Mouse (Mus musculus): ENCODE measurements around the gene Cwc27.

DNA sequence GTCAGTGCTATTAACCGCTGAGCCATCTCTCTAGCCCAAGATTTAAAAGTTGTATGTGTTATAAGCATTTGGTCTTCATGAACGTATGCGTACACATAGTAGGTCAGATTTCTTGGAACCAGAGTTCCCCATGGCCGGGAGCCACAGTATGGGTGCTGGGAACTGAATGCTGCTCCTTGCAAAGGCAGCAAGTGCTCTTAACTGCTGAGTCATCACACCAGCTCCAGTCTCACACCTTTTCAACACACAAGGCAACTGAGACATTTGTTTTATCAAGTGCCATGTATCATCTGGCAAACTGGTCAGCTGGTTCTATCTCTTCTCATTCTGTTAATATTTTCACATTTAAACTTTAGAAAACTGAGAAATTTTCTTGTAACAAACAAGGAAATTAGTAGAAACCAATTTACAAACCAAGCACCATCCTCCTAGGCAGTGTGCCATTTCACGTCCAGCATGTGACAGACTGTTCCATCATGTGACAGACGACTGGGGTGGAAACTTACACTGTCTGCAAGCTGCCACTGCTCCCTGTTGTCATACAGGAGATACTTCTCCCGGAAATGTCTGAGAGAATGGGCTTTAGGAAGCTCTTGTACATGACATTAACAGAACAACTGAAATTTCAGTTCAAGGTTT, 156.8 kb downstream of the Cwc27 start:
- TF ChIP-seq CTCF (IDR thresholded peaks at IDR 0.05) = no peak
- no peak for TF ChIP-seq EP300 (IDR thresholded peaks at IDR 0.05)

Data from lung, postnatal 0 days (tissue).